Mouse (Mus musculus) cerebellum, adult 8-10 months (tissue): ENCODE results near the gene Hoxa1.

Experiments
- DNase-seq: peaks from one replicate; pipeline ENCODE4 v3.0.0; 2022

Gene Hoxa1

GRCm38 (mm10) chr6:52158276-52159051 lies at the start of gene Hoxa1:
TSS of gene Hoxa1 (minus strand) at chr6:52158317.
- DNase-seq, result no peak

GRCm38 (mm10) chr6:52207684-52207976 lies 49.5 kb upstream of the Hoxa1 start:
- no peak for DNase-seq

- no peak for DNase-seq
Measured at GRCm38 (mm10) chr6:52206882-52207683, 49.0 kb upstream of the Hoxa1 start.

- DNase-seq, result no peak
Measured at GRCm38 (mm10) chr6:52205638-52206621, 47.8 kb upstream of the Hoxa1 start.

- DNase-seq, result no peak
Measured at GRCm38 (mm10) chr6:52205221-52205620, 47.1 kb upstream of the Hoxa1 start.

GRCm38 (mm10) chr6:52204050-52204752 lies 46.1 kb upstream of the Hoxa1 start, which contains the start of gene Hoxa5:
TSS of gene Hoxa5 (minus strand) at chr6:52204587.
- DNase-seq, result no peak

GRCm38 (mm10) chr6:52203371-52204049 lies 45.4 kb upstream of the Hoxa1 start:
- no peak for DNase-seq

- no peak for DNase-seq
Measured at GRCm38 (mm10) chr6:52203121-52203370, 44.9 kb upstream of the Hoxa1 start.

GRCm38 (mm10) chr6:52202362-52203120 lies 44.4 kb upstream of the Hoxa1 start:
- DNase-seq, result no peak

GRCm38 (mm10) chr6:52201269-52201668 lies 43.2 kb upstream of the Hoxa1 start:
- no peak for DNase-seq

GRCm38 (mm10) chr6:52200751-52201250 lies 42.7 kb upstream of the Hoxa1 start:
- no peak for DNase-seq

- no peak for DNase-seq
Measured at GRCm38 (mm10) chr6:52200073-52200750, 42.1 kb upstream of the Hoxa1 start.

- DNase-seq, result no peak
Measured at GRCm38 (mm10) chr6:52197271-52197670, 39.2 kb upstream of the Hoxa1 start.

GRCm38 (mm10) chr6:52196811-52197210 lies 38.7 kb upstream of the Hoxa1 start:
- no peak for DNase-seq

- no peak for DNase-seq
Measured at GRCm38 (mm10) chr6:52194690-52195089, 36.6 kb upstream of the Hoxa1 start.

- no peak for DNase-seq
Measured at GRCm38 (mm10) chr6:52191860-52192550, 33.9 kb upstream of the Hoxa1 start.

- no peak for DNase-seq
Measured at GRCm38 (mm10) chr6:52190906-52191810, 33.0 kb upstream of the Hoxa1 start, which contains the start of gene Hoxa4. TSS of gene Hoxa4 (minus strand) at chr6:52191753.

- no peak for DNase-seq
Measured at GRCm38 (mm10) chr6:52190410-52190809, 32.3 kb upstream of the Hoxa1 start.

GRCm38 (mm10) chr6:52189909-52190308 lies 31.8 kb upstream of the Hoxa1 start:
- DNase-seq, result no peak
